Mouse (Mus musculus): ENCODE measurements at regions not wholly inside any gene's neighbourhood (a gene's known extent, or its start where the extent isn't known, plus 50 kb on each side); places are given as distances from the start of the nearest gene placed in this dataset.

- DNase-seq (ENCODE audit: low read depth) = no peak
Measured at GRCm38 (mm10) chr5:47693478-47693877, 289.5 kb upstream of the Slit2 start.

GRCm38 (mm10) chr5:47693921-47694320 is 289.0 kb upstream of the Slit2 start:
- no peak for DNase-seq (ENCODE audit: low read depth)

GRCm38 (mm10) chr5:47694630-47695029 is 288.3 kb upstream of the Slit2 start:
- no peak for DNase-seq (ENCODE audit: low read depth)

GRCm38 (mm10) chr5:47711553-47711952 is 271.4 kb upstream of the Slit2 start:
- no peak for DNase-seq (ENCODE audit: low read depth)

GRCm38 (mm10) chr5:47714333-47714732 is 268.6 kb upstream of the Slit2 start:
- DNase-seq (ENCODE audit: low read depth) = no peak

GRCm38 (mm10) chr5:47724911-47725310 is 258.0 kb upstream of the Slit2 start:
- DNase-seq (ENCODE audit: low read depth) = peak; percentile 25

- DNase-seq (ENCODE audit: low read depth) = no peak
Measured at GRCm38 (mm10) chr5:47742727-47743126, 240.2 kb upstream of the Slit2 start.

GRCm38 (mm10) chr5:47745177-47745576 is 237.8 kb upstream of the Slit2 start:
- DNase-seq (ENCODE audit: low read depth) = no peak

- DNase-seq (ENCODE audit: low read depth) = no peak
Measured at GRCm38 (mm10) chr5:47751907-47752306, 231.0 kb upstream of the Slit2 start.

- DNase-seq (ENCODE audit: low read depth) = no peak
Measured at GRCm38 (mm10) chr5:47772642-47773353, 210.1 kb upstream of the Slit2 start.

- no peak for DNase-seq (ENCODE audit: low read depth)
Measured at GRCm38 (mm10) chr5:47773354-47773743, 209.6 kb upstream of the Slit2 start.

GRCm38 (mm10) chr5:47780861-47781260 is 202.1 kb upstream of the Slit2 start:
- no peak for DNase-seq (ENCODE audit: low read depth)

- DNase-seq (ENCODE audit: low read depth) = no peak
Measured at GRCm38 (mm10) chr5:47781608-47782007, 201.3 kb upstream of the Slit2 start.

- no peak for DNase-seq (ENCODE audit: low read depth)
Measured at GRCm38 (mm10) chr5:47794639-47795272, 188.2 kb upstream of the Slit2 start.

GRCm38 (mm10) chr5:47795273-47795672 is 187.7 kb upstream of the Slit2 start:
- DNase-seq (ENCODE audit: low read depth) = no peak

- DNase-seq (ENCODE audit: low read depth) = no peak
Measured at GRCm38 (mm10) chr5:47820936-47821335, 162.0 kb upstream of the Slit2 start.

GRCm38 (mm10) chr5:47837998-47838397 is 144.9 kb upstream of the Slit2 start:
- DNase-seq (ENCODE audit: low read depth) = no peak

GRCm38 (mm10) chr5:47869701-47870100 is 113.2 kb upstream of the Slit2 start:
- DNase-seq (ENCODE audit: low read depth) = no peak
